Mouse (Mus musculus): ENCODE results near the gene Rasl12. TPM values are rescaled to one million over a fixed set of nuclear protein-coding genes. Genes with fewer than 3 reads are reported as not detected.
A peak's percentile ranks its signal among the peaks of the same experiment; 100 is the strongest.

Gene Rasl12
- total RNA-seq, 2 experiments from 2014 or later = not detected

DNA sequence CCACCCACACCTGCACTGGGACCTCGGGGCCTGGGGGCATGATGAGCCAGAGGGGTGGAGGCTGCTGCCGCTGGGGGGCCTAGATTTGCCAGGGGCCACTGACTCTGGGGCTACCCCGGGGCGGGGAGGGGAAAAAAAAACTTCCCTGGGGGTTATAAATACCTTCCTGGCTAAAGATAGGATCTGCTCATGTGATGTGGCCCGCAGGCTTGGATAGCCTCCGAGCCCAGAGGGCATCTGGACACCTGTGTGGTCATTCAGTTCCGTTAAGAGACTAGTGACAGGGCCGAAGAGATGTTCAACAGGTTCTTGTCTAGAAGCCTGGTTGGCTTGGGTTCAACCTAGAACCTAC, 6.7 kb upstream of the Rasl12 start, which contains the start of gene Kbtbd13:
Gene Kbtbd13, minus strand, starts transcription at position 40 of the 352 bp plus-strand sequence.
- no peak for ATAC-seq (replicated peaks; ENCODE audit: low FRiP score, poor library complexity, severe bottlenecking)

GRCm38 (mm10) chr9:65392638-65393364, 5.5 kb upstream of the Rasl12 start:
- ATAC-seq (replicated peaks; ENCODE audit: low FRiP score, poor library complexity, severe bottlenecking) = 0 out of 2 replicates have a peak, but pooled peaks have one; percentile 59

DNA sequence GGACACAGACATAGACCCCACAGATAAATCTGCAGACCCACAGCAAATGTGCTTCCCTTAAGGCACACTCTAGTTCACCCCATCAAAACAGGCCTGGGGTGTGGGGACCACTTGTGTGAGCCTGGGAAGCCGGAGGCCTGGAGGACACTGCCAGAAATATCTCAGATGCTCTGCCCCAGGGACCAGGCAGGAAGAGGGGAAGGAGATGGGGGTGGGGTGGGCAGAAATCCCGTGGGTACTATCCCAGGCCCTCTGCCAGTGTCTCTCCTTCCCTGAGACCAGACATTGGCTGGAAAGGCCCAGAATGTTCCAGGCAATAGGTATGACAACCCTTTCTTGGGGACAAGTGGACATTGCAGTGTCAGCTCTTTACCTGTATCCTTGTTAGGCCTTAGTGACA, 4.7 kb upstream of the Rasl12 start:
- no peak for ATAC-seq (replicated peaks; ENCODE audit: low FRiP score, poor library complexity, severe bottlenecking)

DNA sequence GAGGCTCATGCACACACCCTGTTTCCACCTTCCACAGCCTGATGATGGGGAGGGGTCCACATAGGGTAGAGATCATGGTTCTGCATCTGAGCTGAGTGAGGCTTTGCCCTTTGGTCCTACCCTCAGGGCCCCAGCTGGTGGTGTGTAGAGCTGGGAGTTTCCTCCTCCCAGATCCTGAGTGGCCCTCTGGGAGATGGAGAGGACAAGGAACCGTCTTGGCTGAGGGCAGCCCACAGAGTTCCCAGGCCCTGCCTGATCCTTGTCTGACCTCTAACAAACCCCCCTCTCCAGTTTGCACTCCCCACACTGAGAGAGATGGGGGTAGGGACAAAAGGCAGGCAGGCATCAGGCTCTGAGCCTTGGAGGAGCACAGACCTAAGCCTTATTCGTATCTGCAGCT, 3.9 kb upstream of the Rasl12 start:
- ATAC-seq (replicated peaks; ENCODE audit: low FRiP score, poor library complexity, severe bottlenecking) = no peak

DNA sequence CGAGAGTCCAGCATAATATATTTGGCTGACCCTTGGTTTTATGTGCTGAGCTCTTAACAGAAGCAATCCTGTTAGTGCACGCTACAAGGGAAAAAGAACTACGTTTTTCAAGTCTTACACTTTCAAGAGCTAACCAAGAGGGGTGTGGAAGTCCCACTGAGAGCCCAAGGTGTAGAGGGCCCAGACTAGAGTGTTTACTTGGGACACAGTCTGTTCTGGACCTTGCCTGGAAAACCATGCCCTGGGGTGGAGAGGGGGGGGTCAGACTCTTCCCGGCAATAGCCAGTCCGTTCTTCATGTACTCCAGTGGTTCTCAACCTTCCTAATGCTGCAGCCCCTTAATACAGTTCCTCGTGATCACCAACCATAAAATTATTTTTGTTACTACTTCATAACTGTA, 1.6 kb downstream of the Rasl12 start:
- no peak for ATAC-seq (replicated peaks; ENCODE audit: low FRiP score, poor library complexity, severe bottlenecking)

- ATAC-seq (replicated peaks; ENCODE audit: low FRiP score, poor library complexity, severe bottlenecking) = no peak
Measured at GRCm38 (mm10) chr9:65404331-65405183, 6.3 kb downstream of the Rasl12 start.

GRCm38 (mm10) chr9:65405184-65405449, 6.8 kb downstream of the Rasl12 start:
- ATAC-seq (replicated peaks; ENCODE audit: low FRiP score, poor library complexity, severe bottlenecking) = no peak

GRCm38 (mm10) chr9:65407327-65407726, 9.0 kb downstream of the Rasl12 start:
- no peak for ATAC-seq (replicated peaks; ENCODE audit: low FRiP score, poor library complexity, severe bottlenecking)

- ATAC-seq (replicated peaks; ENCODE audit: low FRiP score, poor library complexity, severe bottlenecking) = no peak
Measured at GRCm38 (mm10) chr9:65407861-65408260, 9.6 kb downstream of the Rasl12 start.

GRCm38 (mm10) chr9:65408871-65409295, 10.6 kb downstream of the Rasl12 start:
- no peak for ATAC-seq (replicated peaks; ENCODE audit: low FRiP score, poor library complexity, severe bottlenecking)

- ATAC-seq (replicated peaks; ENCODE audit: low FRiP score, poor library complexity, severe bottlenecking) = no peak
Measured at GRCm38 (mm10) chr9:65410378-65410777, 12.1 kb downstream of the Rasl12 start.

DNA sequence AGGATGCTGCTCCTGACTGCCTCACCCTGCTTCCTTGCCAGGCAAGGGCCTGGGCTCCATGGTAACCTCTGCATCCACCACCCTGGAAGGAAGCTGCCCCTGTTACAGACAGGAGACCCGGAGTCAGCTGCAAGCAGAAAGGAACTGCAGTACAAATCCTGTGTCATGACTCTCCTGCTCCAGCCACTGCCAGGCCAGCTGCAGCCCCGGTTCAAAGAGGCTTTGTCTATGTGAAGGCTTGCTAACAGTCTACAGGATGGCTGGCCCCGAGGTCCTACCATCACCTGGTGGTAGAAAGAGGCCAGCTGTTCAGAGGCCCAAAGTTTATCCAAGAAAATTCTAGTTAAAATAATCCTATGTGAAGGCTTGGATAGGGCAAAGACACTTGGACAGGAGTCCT, 13.0 kb downstream of the Rasl12 start:
- ATAC-seq (replicated peaks; ENCODE audit: low FRiP score, poor library complexity, severe bottlenecking) = no peak

DNA sequence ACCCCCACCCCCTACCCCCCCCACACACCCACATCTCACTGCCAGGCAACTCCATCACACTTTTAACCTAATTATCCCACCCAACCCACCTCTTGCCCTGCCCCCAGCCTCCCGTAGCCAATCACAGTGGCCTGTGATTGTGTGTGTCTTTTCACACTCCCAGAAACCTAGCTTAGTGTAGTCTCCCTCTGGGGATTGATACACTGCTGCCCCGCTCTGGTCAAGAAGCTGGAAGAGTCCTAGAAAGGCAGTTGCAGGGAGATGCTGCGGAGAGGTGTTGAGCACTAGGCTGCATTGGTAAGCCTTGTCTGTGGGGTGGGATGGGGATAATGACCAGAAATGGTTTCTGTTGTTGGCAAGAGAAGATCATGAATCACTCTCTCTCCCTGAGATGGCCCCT, 19.4 kb downstream of the Rasl12 start:
- no peak for ATAC-seq (replicated peaks; ENCODE audit: low FRiP score, poor library complexity, severe bottlenecking)

GRCm38 (mm10) chr9:65419633-65420032, 21.3 kb downstream of the Rasl12 start:
- no peak for ATAC-seq (replicated peaks; ENCODE audit: low FRiP score, poor library complexity, severe bottlenecking)

- ATAC-seq (replicated peaks; ENCODE audit: low FRiP score, poor library complexity, severe bottlenecking) = 0 out of 2 replicates have a peak, but pooled peaks have one; percentile 50
Measured at GRCm38 (mm10) chr9:65422760-65423501, 24.6 kb downstream of the Rasl12 start, which contains the start of gene Slc51b. Gene Slc51b, minus strand, starts transcription at chr9:65422955.

DNA sequence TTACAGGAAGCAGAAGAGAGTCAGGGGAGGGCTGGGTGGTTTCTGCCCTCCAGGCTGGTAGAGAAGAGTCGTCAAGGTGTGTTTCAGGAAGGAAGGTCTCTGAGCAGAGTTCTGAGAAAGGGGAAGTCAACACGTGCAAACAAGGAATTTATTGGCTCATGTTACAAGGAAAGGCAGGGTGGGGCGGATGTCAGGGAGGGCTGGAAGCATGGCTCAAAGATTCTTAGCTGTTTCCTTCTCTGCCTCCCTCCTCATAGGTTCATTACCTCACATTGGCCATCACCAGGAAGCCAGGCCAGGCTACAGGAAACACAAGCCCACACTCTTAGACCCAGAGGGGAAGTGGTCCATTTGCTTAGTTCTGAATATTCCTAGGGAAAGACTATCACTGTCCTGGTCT, 26.1 kb downstream of the Rasl12 start:
- ATAC-seq (replicated peaks; ENCODE audit: low FRiP score, poor library complexity, severe bottlenecking) = no peak

DNA sequence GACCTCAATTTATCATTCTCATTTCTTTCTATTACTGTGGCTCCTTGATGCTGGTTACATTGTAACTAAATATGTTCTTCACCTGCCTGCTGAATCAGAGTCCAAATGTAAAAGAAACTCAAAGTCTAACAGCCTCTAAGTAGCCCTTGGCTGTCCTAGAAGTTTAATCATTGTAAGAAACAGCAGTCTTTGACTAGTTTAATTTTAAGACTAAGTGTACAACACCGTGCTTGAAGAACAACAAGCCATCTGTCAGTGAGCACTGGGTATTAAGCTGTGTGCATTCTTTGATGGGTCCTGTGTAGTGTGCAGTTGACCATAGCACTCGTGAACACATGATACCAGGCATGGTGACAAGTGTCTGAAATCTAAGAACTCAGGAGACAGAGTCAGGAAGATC, 29.2 kb downstream of the Rasl12 start:
- ATAC-seq (replicated peaks; ENCODE audit: low FRiP score, poor library complexity, severe bottlenecking) = no peak

- no peak for ATAC-seq (replicated peaks; ENCODE audit: low FRiP score, poor library complexity, severe bottlenecking)
Measured at GRCm38 (mm10) chr9:65428003-65428402, 29.7 kb downstream of the Rasl12 start.

DNA sequence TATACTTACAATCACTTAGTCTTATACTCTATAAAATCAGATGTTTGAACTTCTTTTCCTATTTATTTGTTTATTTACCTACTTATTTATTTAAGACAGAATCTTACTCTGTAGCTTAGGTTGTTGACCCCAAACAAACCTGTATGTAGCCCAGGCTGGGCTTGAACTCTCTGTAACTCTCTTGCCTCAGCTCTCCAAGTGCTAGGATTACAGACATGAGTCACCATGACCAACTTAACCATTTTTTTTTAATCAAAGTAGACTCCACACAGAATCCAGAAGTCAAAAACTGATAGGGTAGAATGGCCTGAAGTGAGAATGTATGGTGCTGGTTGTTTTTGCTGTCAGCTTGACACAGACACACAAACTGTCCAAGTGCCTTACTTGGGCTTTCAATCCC, 32.1 kb downstream of the Rasl12 start:
- no peak for ATAC-seq (replicated peaks; ENCODE audit: low FRiP score, poor library complexity, severe bottlenecking)

DNA sequence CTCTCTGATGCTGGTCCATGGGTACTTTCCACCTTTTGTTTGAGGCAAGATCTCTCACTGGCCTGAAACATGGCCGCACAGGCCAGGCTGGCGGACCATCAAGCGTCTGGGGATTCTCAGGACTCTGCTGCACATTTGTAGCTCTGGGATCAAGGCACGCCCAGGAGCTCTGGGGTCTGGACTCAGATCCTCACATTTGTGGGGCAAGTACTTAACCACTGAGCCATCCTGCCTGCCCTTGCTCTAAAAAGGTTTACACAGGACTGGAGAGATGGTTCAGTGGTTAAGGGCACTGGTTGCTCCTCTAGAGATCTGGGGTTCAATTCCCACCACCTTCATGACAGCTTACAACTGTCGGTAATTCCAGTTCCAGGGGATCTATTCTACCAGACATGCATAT, 32.6 kb downstream of the Rasl12 start:
- ATAC-seq (replicated peaks; ENCODE audit: low FRiP score, poor library complexity, severe bottlenecking) = no peak

DNA sequence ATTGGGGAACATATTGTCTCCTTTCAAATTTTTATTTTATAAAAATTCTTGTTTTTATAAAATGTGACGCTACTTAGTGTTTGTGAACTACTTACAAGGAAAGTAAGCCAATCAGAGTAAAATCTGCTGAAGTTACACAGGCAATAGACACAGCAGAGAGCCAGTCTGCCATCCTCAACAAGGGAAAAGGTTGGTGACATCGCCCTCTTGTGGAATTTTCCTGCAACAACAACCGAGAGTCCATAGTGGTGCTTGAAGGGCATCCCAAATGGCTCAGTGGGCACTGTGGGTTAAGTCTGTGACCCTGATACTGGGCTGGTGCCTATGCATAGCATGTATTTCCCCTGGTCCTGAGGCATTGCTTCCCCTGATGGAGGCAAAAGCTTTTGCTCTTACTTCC, 33.9 kb downstream of the Rasl12 start:
- peak; percentile 48 for ATAC-seq (replicated peaks; ENCODE audit: low FRiP score, poor library complexity, severe bottlenecking)
